Mouse (Mus musculus) adipose tissue, adult 10 weeks (tissue): ENCODE data around the gene Letm1. TPM values are rescaled to one million over a fixed set of nuclear protein-coding genes. Genes with fewer than 3 reads are reported as not detected.

Experiments
- polyA plus RNA-seq: library from polyadenylated mRNA; stranded (reverse); fragments of 350-450 nt; fragmentation: Illumina TruSeq; extraction: RNeasy Lipid Tissue Mini Kit (QIAGEN cat#74804); gene quantifications from one replicate; pipeline ENCODE4 v1.2.3, GENCODE M21; 2014; ENCODE audit warnings: low read depth, low replicate concordance

Gene Letm1
- polyA plus RNA-seq: 40.9 TPM

DNA sequence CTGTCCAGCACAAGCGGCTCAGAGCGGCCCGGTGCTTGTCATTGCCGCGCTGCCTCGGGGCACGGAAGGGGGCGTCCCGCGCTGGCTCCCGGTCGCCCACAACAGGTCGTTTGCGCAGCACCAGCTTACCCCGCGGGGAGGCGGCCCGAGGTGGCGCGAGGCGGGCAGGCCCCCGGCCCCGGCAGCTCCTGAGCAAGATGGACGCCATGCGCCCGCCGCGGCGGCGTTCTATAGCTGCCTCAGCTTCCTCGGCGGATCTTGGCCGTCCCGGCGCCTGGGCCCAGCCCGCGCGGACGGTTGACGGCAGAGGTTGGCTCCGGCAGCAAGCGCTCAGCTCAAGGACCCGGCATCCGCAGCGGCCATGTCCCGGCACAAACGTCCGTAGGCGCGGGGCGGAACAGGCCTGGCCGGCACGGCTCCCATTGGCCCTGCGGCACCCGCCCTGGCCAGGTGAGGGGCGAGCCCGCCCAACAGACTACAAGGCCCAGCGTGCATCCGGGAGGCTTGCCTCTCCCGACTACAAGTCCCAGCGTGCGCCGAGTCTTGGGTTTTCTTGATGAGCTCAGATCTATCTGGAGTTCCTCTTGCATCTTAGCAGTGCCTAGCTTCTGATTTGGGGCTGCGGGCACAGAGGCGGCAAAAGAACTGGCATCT, at the start of gene Letm1:
Gene Letm1, minus strand, starts transcription at position 473 of the 654 bp plus-strand sequence.

GRCm38 (mm10) chr5:33819876-33820732, 37.5 kb upstream of the Letm1 start, which contains the start of gene Nsd2:
Nsd2 (plus strand) TSS chr5:33820725.

DNA sequence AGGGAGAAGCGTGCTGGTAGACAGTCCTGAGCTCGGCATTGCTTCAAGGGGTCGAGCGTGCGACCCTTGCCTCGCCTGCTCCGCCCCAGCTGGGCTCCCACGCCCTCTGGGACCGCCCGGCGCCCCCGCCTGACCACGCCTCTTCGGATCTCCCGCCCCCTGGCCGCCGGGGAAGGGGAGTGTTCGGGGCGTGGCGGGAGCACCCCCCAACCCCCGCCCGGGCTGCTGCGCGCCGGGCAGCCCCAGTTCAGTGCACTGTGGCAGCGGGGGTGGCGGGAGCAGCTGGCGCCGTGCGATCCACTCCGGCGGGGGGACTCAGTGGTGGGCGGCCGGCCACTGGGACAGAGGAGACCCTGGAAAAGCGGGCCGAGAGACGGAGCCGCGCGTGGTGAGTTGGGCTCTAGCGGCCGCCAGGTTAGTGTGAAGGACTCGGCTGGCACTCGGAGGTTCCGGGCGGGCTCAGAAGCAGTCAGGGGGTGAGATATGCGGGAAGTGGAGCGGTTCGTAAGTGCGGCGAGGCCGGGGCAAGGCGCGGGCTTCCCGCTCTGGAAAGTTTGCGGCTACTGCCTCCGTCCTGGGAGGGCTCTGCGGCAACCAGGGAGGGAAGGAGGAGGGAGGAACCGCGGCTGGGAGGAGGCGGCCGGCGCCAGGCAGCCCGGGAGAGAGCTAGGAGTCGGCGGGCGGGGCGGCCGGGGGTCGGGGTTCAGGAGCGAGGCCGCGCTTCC, 60.9 kb downstream of the Letm1 start, which contains the start of gene Fgfr3:
Gene Fgfr3, plus strand, starts transcription at position 134 of the 725 bp plus-strand sequence.

Other genes with a start within 250 kb of the Letm1 start
- gene Fam53a, start 153.2 kb downstream of the Letm1 start, polyA plus RNA-seq: 22.2 TPM
- gene Gm9903, start 152.9 kb downstream of the Letm1 start, polyA plus RNA-seq: 2.2 TPM
- gene Slbp, start 130.2 kb downstream of the Letm1 start, polyA plus RNA-seq: 30.3 TPM
- gene Tacc3, start 124.7 kb downstream of the Letm1 start, polyA plus RNA-seq: 8.8 TPM
- 23.4 TPM for gene Tmem129, start 124.4 kb downstream of the Letm1 start, polyA plus RNA-seq
- gene Fgfr3, start 61.1 kb downstream of the Letm1 start, polyA plus RNA-seq: 14.7 TPM
- 27.4 TPM for gene Nsd2, start 37.9 kb upstream of the Letm1 start, polyA plus RNA-seq
- gene Nelfa, start 153.6 kb upstream of the Letm1 start, polyA plus RNA-seq: 16.3 TPM
- 13.5 TPM for gene Gm1673, start 200.6 kb upstream of the Letm1 start, polyA plus RNA-seq
- gene Nat8l, start 213.2 kb upstream of the Letm1 start, polyA plus RNA-seq: 7.7 TPM